Mouse (Mus musculus): ENCODE measurements around the gene Gm20379. TPM values are rescaled to one million over a fixed set of nuclear protein-coding genes. Genes with fewer than 3 reads are reported as not detected.
A peak's percentile ranks its signal among the peaks of the same experiment; 100 is the strongest.

Gene Gm20379
- total and polyA plus RNA-seq, 3 experiments: 9.4 TPM; not detected in 2

GRCm38 (mm10) chr13:92336857-92337256 is 31.1 kb downstream of the Gm20379 start:
- Histone ChIP-seq H3K27me3 (ENCODE audit: control insufficient read depth in 1 of 2, insufficient read depth in 2 of 2, low read length in 2 of 2) (no peaks in the 10 kb centered on the region), H3K79me2 (ENCODE audit: control insufficient read depth, insufficient read depth, low read length, poor library complexity) (no peaks in the 10 kb centered on the region), H3K36me3 (ENCODE audit: control insufficient read depth in 1 of 2, insufficient read depth in 2 of 2, low read length in 2 of 2) (peaks cover 0 to 30% of the 10 kb centered on the region in 2 experiments; a peak in 2 of 4 replicates), H3K9ac (ENCODE audit: control insufficient read depth, low read depth, low read length, poor library complexity, severe bottlenecking) (no peak overlapping the region), H3K4me1 (ENCODE audit: control insufficient read depth in 1 of 2, insufficient read depth in 2 of 2, low read length in 2 of 2) (peaks cover 5 to 25% of the 10 kb centered on the region in 2 experiments), H3K4me3 (ENCODE audit: control insufficient read depth in 1 of 2, insufficient read depth in 1 of 2, low read depth in 2 of 2, low read length in 2 of 2) (no peak overlapping the region), H3K9me3 (replicated peaks; ENCODE audit: insufficient read depth, low read length) (no peaks in the 10 kb centered on the region), H3K27ac (ENCODE audit: control insufficient read depth, low read depth, low read length) (peak overlapping the region; percentile 8)
- peak; percentile 35 for DNase-seq (ENCODE audit: low read depth, low spot score)
- TF ChIP-seq UBTF (IDR thresholded peaks at IDR 0.05; ENCODE audit: borderline replicate concordance, insufficient read depth, low read depth, low read length) (no peak), HCFC1 (IDR thresholded peaks at IDR 0.05; ENCODE audit: low read depth, low read length) (0 out of 2 replicates have a peak, but pooled peaks have one; percentile 18), EP300 (IDR thresholded peaks at IDR 0.05; ENCODE audit: low read depth in 1 of 2, low read length in 2 of 2) (peak in 1 of 2 experiments; percentile 47; a peak in 1 of 4 replicates), TCF12 (IDR thresholded peaks at IDR 0.05; ENCODE audit: low read depth, low read length) (no peak), USF2 (IDR thresholded peaks at IDR 0.05; ENCODE audit: borderline replicate concordance in 1 of 2, insufficient read depth in 1 of 2, low read depth in 1 of 2, low read length in 2 of 2) (peak in 1 of 2 experiments; percentile 92; a peak in 3 of 4 replicates), BHLHE40 (IDR thresholded peaks at IDR 0.05; ENCODE audit: borderline replicate concordance, low read depth, low read length) (peak; percentile 74), ETS1 (IDR thresholded peaks at IDR 0.05; ENCODE audit: low read depth, low read length) (no peak), POLR2AphosphoS2 (IDR thresholded peaks at IDR 0.05; ENCODE audit: low read length) (no peak), ZC3H11A (IDR thresholded peaks at IDR 0.05; ENCODE audit: low read depth, low read length) (no peak), GATA1 (IDR thresholded peaks at IDR 0.05; ENCODE audit: low read depth, low read length) (no peak), ZMIZ1 (IDR thresholded peaks at IDR 0.05; ENCODE audit: low read depth, low read length) (no peak), RAD21 (IDR thresholded peaks at IDR 0.05; ENCODE audit: low read depth, low read length) (no peak), KAT2A (conservative IDR thresholded peaks at IDR 0.05; ENCODE audit: low read depth, low read length) (no peak), TAL1 (IDR thresholded peaks at IDR 0.05; ENCODE audit: low read length) (no peak), SMC3 (IDR thresholded peaks at IDR 0.05; ENCODE audit: low read depth, low read length) (no peak), USF1 (IDR thresholded peaks at IDR 0.05; ENCODE audit: low read depth, low read length) (peak; percentile 89), SIN3A (IDR thresholded peaks at IDR 0.05; ENCODE audit: low read length) (no peak; the same call in 1 of the 2 replicates)

DNA sequence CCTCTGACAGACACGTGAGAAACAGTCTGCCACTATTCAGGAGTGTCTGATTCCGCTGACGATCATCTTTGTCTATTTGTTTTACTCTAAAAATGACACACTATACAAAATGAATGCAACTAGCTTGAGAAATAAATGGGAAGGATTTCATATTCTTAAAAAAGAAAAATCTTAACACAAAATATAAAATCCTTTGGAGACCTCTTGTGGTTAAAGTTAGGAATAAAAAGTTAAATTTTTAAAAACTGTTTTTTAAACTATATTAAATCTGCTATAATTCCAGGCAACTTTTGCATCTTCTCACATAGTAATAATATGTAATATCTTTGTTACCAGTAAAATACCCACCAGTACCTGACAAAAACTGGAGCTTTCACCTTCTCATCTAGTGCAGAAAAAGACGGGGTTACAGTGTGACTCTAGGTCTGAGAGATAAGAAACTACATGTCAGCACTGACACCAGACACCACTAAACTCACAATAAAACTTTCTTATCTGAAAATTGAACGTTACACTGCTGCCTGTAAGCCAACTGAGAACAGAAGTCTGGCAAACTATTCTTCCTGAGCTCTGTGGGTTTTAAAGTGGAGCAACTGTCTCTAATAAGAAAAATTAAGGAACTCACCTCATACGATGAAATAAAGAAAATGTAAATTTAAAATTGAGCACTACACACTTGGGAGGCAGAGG is 32.1 kb downstream of the Gm20379 start:
- Histone ChIP-seq H3K27me3 (ENCODE audit: control insufficient read depth in 1 of 2, insufficient read depth in 2 of 2, low read length in 2 of 2) (no peaks in the 10 kb centered on the region), H3K4me1 (ENCODE audit: control insufficient read depth in 1 of 2, insufficient read depth in 2 of 2, low read length in 2 of 2) (peaks cover 5 to 25% of the 10 kb centered on the region in 2 experiments), H3K79me2 (ENCODE audit: control insufficient read depth, insufficient read depth, low read length, poor library complexity) (no peaks in the 10 kb centered on the region), H3K27ac (ENCODE audit: control insufficient read depth, low read depth, low read length) (peak overlapping the region; percentile 78), H3K9me3 (replicated peaks; ENCODE audit: insufficient read depth, low read length) (no peaks in the 10 kb centered on the region), H3K9ac (ENCODE audit: control insufficient read depth, low read depth, low read length, poor library complexity, severe bottlenecking) (no peak overlapping the region), H3K4me3 (ENCODE audit: control insufficient read depth in 1 of 2, insufficient read depth in 1 of 2, low read depth in 2 of 2, low read length in 2 of 2) (no peak overlapping the region), H3K36me3 (ENCODE audit: control insufficient read depth in 1 of 2, insufficient read depth in 2 of 2, low read length in 2 of 2) (peaks cover 0 to 30% of the 10 kb centered on the region in 2 experiments; a peak in 2 of 4 replicates)
- DNase-seq (ENCODE audit: low read depth, low spot score): peak; percentile 84
- TF ChIP-seq CTCF (IDR thresholded peaks at IDR 0.05 in 2 of 3, conservative IDR thresholded peaks at IDR 0.05 in 1 of 3; ENCODE audit: control insufficient read depth in 1 of 3, insufficient read depth in 1 of 3, low read depth in 2 of 3, low read length in 3 of 3, poor library complexity in 1 of 3, severe bottlenecking in 1 of 3) (peak in 2 of 3 experiments; percentile 14 to 18; a peak in 1 of 6 replicates), NRF1 (IDR thresholded peaks at IDR 0.05; ENCODE audit: insufficient read depth, low read depth, low read length, poor library complexity, severe bottlenecking) (no peak), SMC3 (IDR thresholded peaks at IDR 0.05; ENCODE audit: low read depth, low read length) (peak; percentile 9; the same call in 1 of the 2 replicates), MAZ (IDR thresholded peaks at IDR 0.05; ENCODE audit: low read depth, low read length) (no peak), MAX (IDR thresholded peaks at IDR 0.05; ENCODE audit: low read length) (no peak), POLR2AphosphoS2 (IDR thresholded peaks at IDR 0.05; ENCODE audit: low read length) (no peak), GABPA (IDR thresholded peaks at IDR 0.05; ENCODE audit: low read depth, low read length) (no peak), ZNF384 (IDR thresholded peaks at IDR 0.05; ENCODE audit: low read depth, low read length) (0 out of 2 replicates have a peak, but pooled peaks have one; percentile 37), ELF1 (IDR thresholded peaks at IDR 0.05; ENCODE audit: low read depth, low read length) (no peak), RAD21 (IDR thresholded peaks at IDR 0.05; ENCODE audit: low read depth, low read length) (peak; percentile 67), USF1 (IDR thresholded peaks at IDR 0.05; ENCODE audit: low read depth, low read length) (0 out of 2 replicates have a peak, but pooled peaks have one; percentile 23), ZMIZ1 (IDR thresholded peaks at IDR 0.05; ENCODE audit: low read depth, low read length) (no peak), POLR2A (IDR thresholded peaks at IDR 0.05; ENCODE audit: control insufficient read depth in 1 of 2, insufficient read depth in 1 of 2, low read depth in 1 of 2, low read length in 2 of 2, poor library complexity in 1 of 2) (no peak), NELFE (IDR thresholded peaks at IDR 0.05; ENCODE audit: low read depth, low read length) (no peak), UBTF (IDR thresholded peaks at IDR 0.05; ENCODE audit: borderline replicate concordance, insufficient read depth, low read depth, low read length) (no peak), TCF12 (IDR thresholded peaks at IDR 0.05; ENCODE audit: low read depth, low read length) (peak; percentile 78), TBP (IDR thresholded peaks at IDR 0.05; ENCODE audit: low read depth, low read length) (0 out of 2 replicates have a peak, but pooled peaks have one; percentile 15), KAT2A (conservative IDR thresholded peaks at IDR 0.05; ENCODE audit: low read depth, low read length) (no peak), ZC3H11A (IDR thresholded peaks at IDR 0.05; ENCODE audit: low read depth, low read length) (peak; percentile 38; the same call in 1 of the 2 replicates), BHLHE40 (IDR thresholded peaks at IDR 0.05; ENCODE audit: borderline replicate concordance, low read depth, low read length) (peak; percentile 55; the same call in 1 of the 2 replicates)

All from MEL (cell line).